Mouse (Mus musculus): ENCODE data around the gene Dusp8.

DNA sequence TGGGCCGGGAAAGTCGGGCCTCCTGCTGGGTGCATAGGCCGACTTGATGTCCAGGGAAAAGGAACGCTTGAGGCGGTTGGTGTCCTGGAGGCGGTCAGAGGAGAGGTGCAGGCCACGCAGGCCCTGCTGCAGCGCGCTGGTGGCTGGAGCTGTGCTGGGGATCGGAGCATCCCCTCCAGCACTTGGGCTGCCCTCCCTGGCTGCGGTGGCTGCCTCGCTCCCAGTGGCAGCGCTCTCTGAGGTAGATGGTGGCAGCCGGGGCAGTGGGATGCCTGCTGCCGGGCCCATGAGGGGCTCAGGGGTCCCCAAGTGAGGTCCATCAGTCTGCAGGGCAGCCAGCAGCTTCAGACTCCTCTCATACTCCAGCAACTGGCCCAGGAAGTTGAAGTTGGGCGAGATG lies 13.0 kb downstream of the Dusp8 start:
- TF ChIP-seq GATA1 (IDR thresholded peaks at IDR 0.05; ENCODE audit: low read length) (no peak), TAL1 (IDR thresholded peaks at IDR 0.05; ENCODE audit: low read length) (no peak)
